ENCODE assay signal across 8 mouse cellular contexts in genomic region chr2:102820225-102820711, GRCm38 (mm10).
DNase-seq lines count a peak whose midpoint lies in the region; ATAC-seq and TF ChIP-seq lines count a peak whose summit lies in the region.
"Had no signal": no experiment of that assay in that cellular context is flagged by ENCODE, and none has a peak within 500 bp of the region (broad histone marks: within the 10 kb centered on the region; RNA-seq: fewer than 3 reads in every experiment).

No protein-coding gene starts in this region.

- no peaks in the 10 kb centered on the region for H3K9me3 ChIP-seq in lung, embryonic 14.5 days (ENCODE audit: low read depth, low read length)
- H3K9me3 ChIP-seq: liver, embryonic 13.5 days had no signal

- ATAC-seq in lung, embryonic 14.5 days (ENCODE audit: insufficient read depth), result peak; percentile 80

- H3K36me3 ChIP-seq in lung, embryonic 14.5 days (ENCODE audit: insufficient read depth), result peaks cover 5% of the 10 kb centered on the region; the same call in 1 of the 2 replicates

- 69% methylated on average over 5 of the region's 5 CpGs for WGBS in lung, embryonic 14.5 days
- 73% methylated on average over 5 of the region's 5 CpGs for WGBS in lung, adult 2 months

- H3K27me3 ChIP-seq in lung, embryonic 14.5 days (ENCODE audit: insufficient read depth, low read length), result no peaks in the 10 kb centered on the region
- H3K27me3 ChIP-seq: liver, embryonic 13.5 days had no signal

- DNase-seq in lung, embryonic 14.5 days, result no peak
- DNase-seq in lung, adult 2 months, result no peak
- DNase-seq in forelimb bud, embryonic 11.5 days (ENCODE audit: low read depth, low spot score), result peak; percentile 83
- DNase-seq in layer of hippocampus, postnatal 14 days (ENCODE audit: low spot score in 2 of 2), result peak; percentile 24 to 34
- peak; percentile 47 for DNase-seq in retina, embryonic 14.5 days (ENCODE audit: low spot score)
- no peak for DNase-seq in spleen, postnatal 10 days (ENCODE audit: low spot score in 2 of 2)
- DNase-seq in ovary, postnatal 10 days (ENCODE audit: low spot score), result no peak
- DNase-seq: liver, embryonic 13.5 days had no signal

- no peak overlapping the region for H3K9ac ChIP-seq in lung, embryonic 14.5 days
- H3K9ac ChIP-seq: liver, embryonic 13.5 days had no signal

- no peak overlapping the region for H3K4me2 ChIP-seq in lung, embryonic 14.5 days
- H3K4me2 ChIP-seq: liver, embryonic 13.5 days had no signal

- H3K4me3 ChIP-seq in lung, embryonic 14.5 days (ENCODE audit: low read depth, low read length), result no peak overlapping the region
- H3K4me3 ChIP-seq in lung, adult 2 months (replicated peaks; ENCODE audit: extremely low read depth, low read depth, low read length), result no peak overlapping the region
- H3K4me3 ChIP-seq: liver, embryonic 13.5 days had no signal

- no peak for TF ChIP-seq CTCF in lung, embryonic 14.5 days (IDR thresholded peaks at IDR 0.05; ENCODE audit: low read depth)
- TF ChIP-seq CTCF in lung, adult 2 months (IDR thresholded peaks at IDR 0.05; ENCODE audit: insufficient read depth, low read length), result no peak

- TF ChIP-seq POLR2A in lung, adult 2 months (IDR thresholded peaks at IDR 0.05; ENCODE audit: borderline replicate concordance, extremely low read depth, low read depth, low read length), result no peak

- no peaks in the 10 kb centered on the region for H3K4me1 ChIP-seq in lung, embryonic 14.5 days (ENCODE audit: insufficient read depth)
- H3K4me1 ChIP-seq in lung, adult 2 months (ENCODE audit: control insufficient read depth, insufficient read depth, low read length), result peaks cover 6% of the 10 kb centered on the region
- H3K4me1 ChIP-seq: liver, embryonic 13.5 days had no signal

- no peak overlapping the region for H3K27ac ChIP-seq in lung, embryonic 14.5 days (ENCODE audit: low read depth)
- H3K27ac ChIP-seq: liver, embryonic 13.5 days had no signal

Comparison
In these comparisons a context has a peak if more than half of its experiments do, and no peak if none do; other contexts are left out.
1. DNase-seq: peak in forelimb bud, embryonic 11.5 days (single experiment), layer of hippocampus, postnatal 14 days (2 of 2) and retina, embryonic 14.5 days (single experiment); none in lung, embryonic 14.5 days (single experiment), lung, adult 2 months (single experiment), spleen, postnatal 10 days (0 of 2) and ovary, postnatal 10 days (single experiment).